Mouse (Mus musculus) embryonic facial prominence, embryonic 14.5 days (tissue): ENCODE results near the gene 4933400A11Rik. TPM values are rescaled to one million over a fixed set of nuclear protein-coding genes. Genes with fewer than 3 reads are reported as not detected.

Source experiments
- ATAC-seq: fragments of 200-750 bp; cut with Nextera tagmentation; 2 replicates; pipeline ENCODE4 v1.8.0; 2017; ENCODE audit warnings: low read depth, moderate number of reproducible peaks, moderate TSS enrichment
- DNase-seq: peaks from one replicate; pipeline ENCODE4 v3.0.0-alpha.2; 2015; ENCODE audit warnings: low spot score
- H3K27ac ChIP-seq: fragments of 300-500 bp; sonication (generic); replicated peaks from 2 replicates; pipeline ENCODE4 v1.5.1; 2014; ENCODE audit warnings: low read depth, mild to moderate bottlenecking, low read length, moderate library complexity
- H3K27me3 ChIP-seq: fragments of 300-500 bp; sonication (generic); replicated peaks from 2 replicates; pipeline ENCODE4 v1.6.1; 2014; ENCODE audit warnings: low read length; ENCODE audit not compliant: control insufficient read depth, insufficient read depth
- H3K36me3 ChIP-seq: fragments of 300-500 bp; sonication (generic); 2 replicates; pipeline ENCODE4 v1.6.1; 2014; ENCODE audit warnings: low read length, mixed read lengths; ENCODE audit not compliant: control insufficient read depth, insufficient read depth
- H3K4me1 ChIP-seq: fragments of 300-500 bp; sonication (generic); 2 replicates; pipeline ENCODE4 v1.6.1; 2014; ENCODE audit warnings: antibody characterized with exemption, low read length; ENCODE audit not compliant: control insufficient read depth, insufficient read depth
- H3K4me2 ChIP-seq: fragments of 300-500 bp; sonication (generic); 2 replicates; pipeline ENCODE4 v1.6.1; 2014; ENCODE audit warnings: low read depth, mild to moderate bottlenecking, low read length, moderate library complexity, mixed read lengths
- H3K4me3 ChIP-seq: fragments of 300-500 bp; sonication (generic); 2 replicates; pipeline ENCODE4 v1.5.1; 2014; ENCODE audit warnings: low read depth, mild to moderate bottlenecking, low read length
- H3K9ac ChIP-seq: fragments of 300-500 bp; sonication (generic); 2 replicates; pipeline ENCODE4 v1.6.1; 2014; ENCODE audit warnings: low read depth, mild to moderate bottlenecking, low read length, moderate library complexity, mixed read lengths
- H3K9me3 ChIP-seq: fragments of 300-500 bp; sonication (generic); 2 replicates; pipeline ENCODE4 v1.6.1; 2016; ENCODE audit warnings: low read length; ENCODE audit not compliant: control insufficient read depth
- WGBS: fragments of 180-500 bp; shearing (Covaris S2); extraction: QIAGEN DNeasy Blood & Tissue Kit; methylation state at CpG from one replicate; pipeline ENCODE4 v1.1.7; 2014; 5-methylcytosine and 5-hydroxymethylcytosine counted together
- polyA plus RNA-seq: library from polyadenylated mRNA; unstranded; fragments of >200 nt; fragmentation: Nextera tagmentation; extraction: Ambion mirVana; gene quantifications from 2 replicates; pipeline ENCODE4 v1.2.1, GENCODE M21; 2014

The 4933400A11Rik gene
- 0.21 and 0.34 TPM in 2 replicates for polyA plus RNA-seq

- DNase-seq (no peak), ATAC-seq (no peak)
- Histone ChIP-seq H3K4me1 (no peaks in the 10 kb centered on the region), H3K9ac (no peak within 1 kb of the TSS), H3K4me3 (no peak within 1 kb of the TSS), H3K27ac (no peak within 1 kb of the TSS), H3K27me3 (no peaks in the 10 kb centered on the region; the same call in none of the 2 replicates), H3K4me2 (no peak within 1 kb of the TSS), H3K9me3 (no peaks in the 10 kb centered on the region), H3K36me3 (no peaks in the 10 kb centered on the region)
- 94% methylated on average over 3 of the region's 3 CpGs for WGBS
Observed at GRCm38 (mm10) chrX:169779535-169779934, at the start of gene 4933400A11Rik. 4933400A11Rik (minus strand) TSS chrX:169779635.

GRCm38 (mm10) chrX:169828136-169828535, 48.7 kb upstream of the 4933400A11Rik start:
- no peak overlapping the region for H3K9ac ChIP-seq
- no peaks in the 10 kb centered on the region for H3K4me1 ChIP-seq
- H3K27ac ChIP-seq: no peak overlapping the region
- no peak overlapping the region for H3K4me2 ChIP-seq
- ATAC-seq (no peak), DNase-seq (no peak)
- H3K9me3 ChIP-seq: no peaks in the 10 kb centered on the region
- H3K36me3 ChIP-seq: no peaks in the 10 kb centered on the region
- H3K4me3 ChIP-seq: no peak overlapping the region
- WGBS: 34% methylated on average over 5 of the region's 5 CpGs
- H3K27me3 ChIP-seq: peaks cover 8% of the 10 kb centered on the region; the same call in 1 of the 2 replicates

DNA sequence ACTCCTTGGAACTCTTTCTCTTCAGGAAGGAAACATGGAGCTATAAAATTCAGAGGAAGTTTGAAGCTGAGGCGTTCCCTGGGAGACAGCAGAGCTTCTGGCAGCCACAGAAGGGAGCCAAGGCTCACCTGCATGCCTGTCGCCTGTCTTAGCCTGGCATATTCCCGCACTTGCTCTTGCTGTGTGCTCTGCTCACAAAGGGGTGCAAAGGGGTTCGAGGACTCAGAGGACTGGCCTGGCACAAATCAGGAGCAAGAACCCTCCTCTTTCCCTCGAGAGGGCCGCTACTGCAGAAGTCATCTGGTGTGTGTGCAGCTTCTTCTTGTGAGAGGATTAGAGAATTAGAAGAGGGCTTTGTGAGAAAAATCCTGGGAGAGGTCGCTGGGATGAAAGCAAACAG, 48.3 kb upstream of the 4933400A11Rik start:
- Histone ChIP-seq H3K36me3 (no peaks in the 10 kb centered on the region), H3K27ac (no peak overlapping the region), H3K9me3 (no peaks in the 10 kb centered on the region), H3K27me3 (peaks cover 8% of the 10 kb centered on the region), H3K4me3 (no peak overlapping the region), H3K4me2 (no peak overlapping the region), H3K9ac (no peak overlapping the region), H3K4me1 (no peaks in the 10 kb centered on the region)
- no peak for ATAC-seq
- DNase-seq: no peak
- WGBS: 32% methylated on average over 7 of the region's 7 CpGs

GRCm38 (mm10) chrX:169826947-169827346, 47.5 kb upstream of the 4933400A11Rik start:
- peaks cover 8% of the 10 kb centered on the region for H3K27me3 ChIP-seq
- no peak overlapping the region for H3K4me2 ChIP-seq
- DNase-seq: no peak
- H3K4me3 ChIP-seq: no peak overlapping the region
- no peak for ATAC-seq
- H3K9ac ChIP-seq: no peak overlapping the region
- H3K9me3 ChIP-seq: no peaks in the 10 kb centered on the region
- H3K36me3 ChIP-seq: no peaks in the 10 kb centered on the region
- 73% methylated on average over 10 of the region's 10 CpGs for WGBS
- H3K4me1 ChIP-seq: no peaks in the 10 kb centered on the region
- H3K27ac ChIP-seq: no peak overlapping the region

GRCm38 (mm10) chrX:169813673-169814072, 34.2 kb upstream of the 4933400A11Rik start:
- H3K27me3 ChIP-seq: peaks cover 15% of the 10 kb centered on the region; the same call in 1 of the 2 replicates
- WGBS: 44% methylated on average over 1 of the region's 1 CpGs
- DNase-seq: no peak

DNA sequence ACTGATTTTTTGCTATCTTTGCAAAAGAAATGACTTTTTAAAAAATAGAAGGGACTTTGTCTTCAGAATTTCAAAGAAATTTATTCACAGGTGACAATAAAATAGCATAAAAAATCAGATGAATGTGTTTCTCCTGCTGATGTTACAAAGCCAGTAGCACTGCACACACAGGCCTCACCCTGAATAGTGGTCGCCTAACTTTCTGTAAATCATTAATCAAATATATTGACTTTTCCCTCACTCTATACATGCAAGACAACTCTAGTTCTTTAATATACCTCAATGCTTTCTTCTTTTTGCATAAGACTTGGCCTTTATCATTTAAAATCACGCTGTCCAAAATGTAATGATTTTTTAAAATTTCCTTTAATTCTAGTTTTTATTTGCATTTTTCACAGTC, 32.3 kb upstream of the 4933400A11Rik start:
- peaks cover 19% of the 10 kb centered on the region; the same call in 1 of the 2 replicates for H3K27me3 ChIP-seq
- H3K9me3 ChIP-seq: no peaks in the 10 kb centered on the region
- H3K4me3 ChIP-seq: no peak overlapping the region
- WGBS: 88% methylated on average over 2 of the region's 2 CpGs
- no peaks in the 10 kb centered on the region for H3K36me3 ChIP-seq
- no peak overlapping the region for H3K4me2 ChIP-seq
- DNase-seq: no peak
- no peak overlapping the region for H3K9ac ChIP-seq
- H3K27ac ChIP-seq: no peak overlapping the region
- no peak for ATAC-seq
- no peaks in the 10 kb centered on the region for H3K4me1 ChIP-seq

More at GRCm38 (mm10) chrX:169813673-169814072, 34.2 kb upstream of the 4933400A11Rik start:
- H3K4me1 ChIP-seq: no peaks in the 10 kb centered on the region
- no peak overlapping the region for H3K27ac ChIP-seq
- no peaks in the 10 kb centered on the region for H3K36me3 ChIP-seq
- H3K9ac ChIP-seq: no peak overlapping the region
- no peak overlapping the region for H3K4me3 ChIP-seq
- no peaks in the 10 kb centered on the region for H3K9me3 ChIP-seq
- no peak for ATAC-seq
- no peak overlapping the region for H3K4me2 ChIP-seq

GRCm38 (mm10) chrX:169811318-169811717, 31.9 kb upstream of the 4933400A11Rik start:
- no peaks in the 10 kb centered on the region for H3K36me3 ChIP-seq
- DNase-seq: no peak
- H3K27me3 ChIP-seq: peaks cover 19% of the 10 kb centered on the region; the same call in 1 of the 2 replicates
- no peaks in the 10 kb centered on the region for H3K4me1 ChIP-seq
- no peak overlapping the region for H3K27ac ChIP-seq
- no peak overlapping the region for H3K9ac ChIP-seq
- no peak for ATAC-seq
- H3K4me3 ChIP-seq: no peak overlapping the region
- H3K9me3 ChIP-seq: no peaks in the 10 kb centered on the region
- no peak overlapping the region for H3K4me2 ChIP-seq
- 56% methylated on average over 5 of the region's 5 CpGs for WGBS

- Histone ChIP-seq H3K4me3 (no peak overlapping the region), H3K9ac (no peak overlapping the region), H3K27ac (no peak overlapping the region), H3K27me3 (peaks cover 14% of the 10 kb centered on the region; the same call in 1 of the 2 replicates), H3K4me2 (no peak overlapping the region), H3K36me3 (no peaks in the 10 kb centered on the region), H3K9me3 (no peaks in the 10 kb centered on the region), H3K4me1 (no peaks in the 10 kb centered on the region)
- ATAC-seq: no peak
- no peak for DNase-seq
- WGBS: 81% methylated on average over 3 of the region's 3 CpGs
Observed at GRCm38 (mm10) chrX:169807744-169808143, 28.3 kb upstream of the 4933400A11Rik start.

GRCm38 (mm10) chrX:169805791-169806190, 26.4 kb upstream of the 4933400A11Rik start:
- Histone ChIP-seq H3K4me2 (no peak overlapping the region), H3K27me3 (peaks cover 7% of the 10 kb centered on the region; the same call in 1 of the 2 replicates), H3K27ac (no peak overlapping the region), H3K4me3 (no peak overlapping the region), H3K9ac (no peak overlapping the region), H3K9me3 (no peaks in the 10 kb centered on the region), H3K4me1 (no peaks in the 10 kb centered on the region), H3K36me3 (no peaks in the 10 kb centered on the region)
- WGBS: 64% methylated on average over 5 of the region's 5 CpGs
- ATAC-seq (no peak), DNase-seq (no peak)
